Mouse (Mus musculus): Measurements from ENCODE around the gene Olfr1317.

GRCm38 (mm10) chr2:112115340-112115739, 24.8 kb upstream of the Olfr1317 start, which contains the start of gene Olfr1315-ps1:
- no peak for TF ChIP-seq CTCF (conservative IDR thresholded peaks at IDR 0.05; ENCODE audit: insufficient read depth, insufficient read length, low read depth, low read length)
- no peak for TF ChIP-seq POLR2A (IDR thresholded peaks at IDR 0.05; ENCODE audit: low read depth, low read length)
